Mouse (Mus musculus): ENCODE results near the gene Cdh13. TPM values are rescaled to one million over a fixed set of nuclear protein-coding genes. Genes with fewer than 3 reads are reported as not detected.
A peak's percentile ranks its signal among the peaks of the same experiment; 100 is the strongest.
"Not testable (repeated sequence)": the region's sequence is repeated elsewhere in the genome, so short reads cannot be mapped to it uniquely, and the experiment has no call there.

The Cdh13 gene
- polyA plus RNA-seq, 1 experiment from 2014 or later = 18.2 TPM

GRCm38 (mm10) chr8:119352977-119353658, 1069.6 kb downstream of the Cdh13 start:
- Histone ChIP-seq H3K27me3 (replicated peaks; ENCODE audit: control insufficient read depth, insufficient read depth, low read length) (no peaks in the 10 kb centered on the region), H3K4me3 (ENCODE audit: low read depth, low read length) (no peak overlapping the region), H3K27ac (ENCODE audit: low read depth) (no peak overlapping the region), H3K4me2 (ENCODE audit: low read length) (no peak overlapping the region), H3K36me3 (ENCODE audit: control insufficient read depth, insufficient read depth, low read length) (peaks cover 21% of the 10 kb centered on the region), H3K4me1 (replicated peaks; ENCODE audit: control insufficient read depth, insufficient read depth, low read length) (no peaks in the 10 kb centered on the region), H3K9ac (ENCODE audit: low read length) (no peak overlapping the region), H3K9me3 (ENCODE audit: control insufficient read depth, low read length) (no peaks in the 10 kb centered on the region)
- 85% methylated on average over 10 of the region's 10 CpGs for WGBS
- DNase-seq (ENCODE audit: low spot score) = no peak
- ATAC-seq (replicated peaks; ENCODE audit: low FRiP score, low TSS enrichment, low read depth) = no peak

GRCm38 (mm10) chr8:119353659-119354023, 1070.1 kb downstream of the Cdh13 start:
- no peaks in the 10 kb centered on the region for H3K27me3 ChIP-seq (replicated peaks; ENCODE audit: control insufficient read depth, insufficient read depth, low read length)
- no peaks in the 10 kb centered on the region for H3K9me3 ChIP-seq (ENCODE audit: control insufficient read depth, low read length)
- peaks cover 16% of the 10 kb centered on the region for H3K36me3 ChIP-seq (ENCODE audit: control insufficient read depth, insufficient read depth, low read length)
- no peak for DNase-seq (ENCODE audit: low spot score)
- H3K4me3 ChIP-seq (ENCODE audit: low read depth, low read length) = no peak overlapping the region
- H3K9ac ChIP-seq (ENCODE audit: low read length) = no peak overlapping the region
- no peak overlapping the region for H3K4me2 ChIP-seq (ENCODE audit: low read length)
- WGBS = 81% methylated on average over 6 of the region's 6 CpGs
- no peak for ATAC-seq (replicated peaks; ENCODE audit: low FRiP score, low TSS enrichment, low read depth)
- H3K27ac ChIP-seq (ENCODE audit: low read depth) = no peak overlapping the region
- no peaks in the 10 kb centered on the region for H3K4me1 ChIP-seq (replicated peaks; ENCODE audit: control insufficient read depth, insufficient read depth, low read length)

GRCm38 (mm10) chr8:119356631-119357030, 1073.1 kb downstream of the Cdh13 start:
- H3K4me1 ChIP-seq (replicated peaks; ENCODE audit: control insufficient read depth, insufficient read depth, low read length); DNase-seq (ENCODE audit: low spot score): not testable (repeated sequence)
- 56% methylated on average over 5 of the region's 5 CpGs for WGBS

GRCm38 (mm10) chr8:119358175-119358574, 1074.6 kb downstream of the Cdh13 start:
- Histone ChIP-seq H3K9me3 (ENCODE audit: control insufficient read depth, low read length) (no peaks in the 10 kb centered on the region), H3K27ac (ENCODE audit: low read depth) (no peak overlapping the region), H3K4me2 (ENCODE audit: low read length) (no peak overlapping the region), H3K4me1 (replicated peaks; ENCODE audit: control insufficient read depth, insufficient read depth, low read length) (peaks cover 6% of the 10 kb centered on the region; the same call in 1 of the 2 replicates), H3K4me3 (ENCODE audit: low read depth, low read length) (no peak overlapping the region), H3K36me3 (ENCODE audit: control insufficient read depth, insufficient read depth, low read length) (no peaks in the 10 kb centered on the region), H3K9ac (ENCODE audit: low read length) (no peak overlapping the region), H3K27me3 (replicated peaks; ENCODE audit: control insufficient read depth, insufficient read depth, low read length) (no peaks in the 10 kb centered on the region)
- no peak for DNase-seq (ENCODE audit: low spot score)
- 64% methylated on average over 7 of the region's 7 CpGs for WGBS
- no peak for ATAC-seq (replicated peaks; ENCODE audit: low FRiP score, low TSS enrichment, low read depth)

More at GRCm38 (mm10) chr8:119356631-119357030, 1073.1 kb downstream of the Cdh13 start:
- H3K4me3 ChIP-seq (ENCODE audit: low read depth, low read length); H3K27me3 ChIP-seq (replicated peaks; ENCODE audit: control insufficient read depth, insufficient read depth, low read length); H3K27ac ChIP-seq (ENCODE audit: low read depth); H3K9ac ChIP-seq (ENCODE audit: low read length); H3K9me3 ChIP-seq (ENCODE audit: control insufficient read depth, low read length); H3K4me2 ChIP-seq (ENCODE audit: low read length); ATAC-seq (replicated peaks; ENCODE audit: low FRiP score, low TSS enrichment, low read depth); H3K36me3 ChIP-seq (ENCODE audit: control insufficient read depth, insufficient read depth, low read length): not testable (repeated sequence)

GRCm38 (mm10) chr8:119358836-119359235, 1075.3 kb downstream of the Cdh13 start:
- Histone ChIP-seq H3K9me3 (ENCODE audit: control insufficient read depth, low read length) (no peaks in the 10 kb centered on the region), H3K36me3 (ENCODE audit: control insufficient read depth, insufficient read depth, low read length) (no peaks in the 10 kb centered on the region), H3K4me3 (ENCODE audit: low read depth, low read length) (no peak overlapping the region), H3K4me1 (replicated peaks; ENCODE audit: control insufficient read depth, insufficient read depth, low read length) (peaks cover 6% of the 10 kb centered on the region; the same call in 1 of the 2 replicates), H3K27me3 (replicated peaks; ENCODE audit: control insufficient read depth, insufficient read depth, low read length) (no peaks in the 10 kb centered on the region), H3K4me2 (ENCODE audit: low read length) (no peak overlapping the region), H3K27ac (ENCODE audit: low read depth) (no peak overlapping the region), H3K9ac (ENCODE audit: low read length) (no peak overlapping the region)
- ATAC-seq (replicated peaks; ENCODE audit: low FRiP score, low TSS enrichment, low read depth) (no peak), DNase-seq (ENCODE audit: low spot score) (peak; percentile 73)
- WGBS = 45% methylated on average over 14 of the region's 14 CpGs

- H3K36me3 ChIP-seq (ENCODE audit: control insufficient read depth, insufficient read depth, low read length) = no peaks in the 10 kb centered on the region
- H3K27ac ChIP-seq (ENCODE audit: low read depth) = no peak overlapping the region
- WGBS = 33% methylated on average over 8 of the region's 8 CpGs
- no peaks in the 10 kb centered on the region for H3K27me3 ChIP-seq (replicated peaks; ENCODE audit: control insufficient read depth, insufficient read depth, low read length)
- no peak for DNase-seq (ENCODE audit: low spot score)
- no peak for ATAC-seq (replicated peaks; ENCODE audit: low FRiP score, low TSS enrichment, low read depth)
- no peak overlapping the region for H3K4me3 ChIP-seq (ENCODE audit: low read depth, low read length)
- H3K4me1 ChIP-seq (replicated peaks; ENCODE audit: control insufficient read depth, insufficient read depth, low read length) = peaks cover 6% of the 10 kb centered on the region; the same call in 1 of the 2 replicates
- H3K4me2 ChIP-seq (ENCODE audit: low read length) = no peak overlapping the region
- no peaks in the 10 kb centered on the region for H3K9me3 ChIP-seq (ENCODE audit: control insufficient read depth, low read length)
- H3K9ac ChIP-seq (ENCODE audit: low read length) = no peak overlapping the region
Measured at GRCm38 (mm10) chr8:119360686-119361295, 1077.3 kb downstream of the Cdh13 start.

Measured in intestine, embryonic 14.5 days (tissue).